Mouse (Mus musculus) yolk sac, embryonic 10.5 days (tissue): ENCODE results near the gene Gm15557.

Source experiments
- DNase-seq: peaks from one replicate; pipeline ENCODE4 v3.0.0-alpha.2; 2017; ENCODE audit warnings: low spot score

Gene Gm15557

GRCm38 (mm10) chr2:155952006-155952405, 11.5 kb downstream of the Gm15557 start:
- peak; percentile 28 for DNase-seq

- DNase-seq = peak; percentile 95
Observed at GRCm38 (mm10) chr2:155956134-155957059, 15.9 kb downstream of the Gm15557 start, which contains the start of gene Cep250. Cep250 (plus strand) TSS chr2:155956458.

- no peak for DNase-seq
Observed at GRCm38 (mm10) chr2:155959981-155960380, 19.5 kb downstream of the Gm15557 start.

- no peak for DNase-seq
Observed at GRCm38 (mm10) chr2:155961862-155962261, 21.3 kb downstream of the Gm15557 start.

- DNase-seq = no peak
Observed at GRCm38 (mm10) chr2:155962991-155963390, 22.5 kb downstream of the Gm15557 start.

GRCm38 (mm10) chr2:155973348-155973747, 32.8 kb downstream of the Gm15557 start:
- DNase-seq = no peak

GRCm38 (mm10) chr2:155974087-155974731, 33.7 kb downstream of the Gm15557 start:
- DNase-seq = no peak

- no peak for DNase-seq
Observed at GRCm38 (mm10) chr2:155979328-155979991, 38.9 kb downstream of the Gm15557 start.

- DNase-seq = no peak
Observed at GRCm38 (mm10) chr2:155985776-155986175, 45.2 kb downstream of the Gm15557 start.

- no peak for DNase-seq
Observed at GRCm38 (mm10) chr2:155987131-155987530, 46.6 kb downstream of the Gm15557 start.

- peak; percentile 42 for DNase-seq
Observed at GRCm38 (mm10) chr2:155989085-155989484, 48.6 kb downstream of the Gm15557 start.

GRCm38 (mm10) chr2:155991151-155991550, 50.6 kb downstream of the Gm15557 start:
- no peak for DNase-seq

GRCm38 (mm10) chr2:155991863-155992321, 51.4 kb downstream of the Gm15557 start:
- no peak for DNase-seq
